Mouse (Mus musculus): Measurements from ENCODE around the gene Wfikkn1. TPM values are rescaled to one million over a fixed set of nuclear protein-coding genes. Genes with fewer than 3 reads are reported as not detected.

Wfikkn1 gene
- polyA plus RNA-seq (2012; rRNA removed), result 1.1 and 1.2 TPM in 2 replicates

GRCm38 (mm10) chr17:25880196-25880910 is at the start of gene Wfikkn1:
Wfikkn1 (minus strand) TSS chr17:25880858.

GRCm38 (mm10) chr17:25919144-25919785 is 38.6 kb upstream of the Wfikkn1 start, which contains the start of gene Rab40c:
Rab40c (minus strand) TSS chr17:25919727.

DNA sequence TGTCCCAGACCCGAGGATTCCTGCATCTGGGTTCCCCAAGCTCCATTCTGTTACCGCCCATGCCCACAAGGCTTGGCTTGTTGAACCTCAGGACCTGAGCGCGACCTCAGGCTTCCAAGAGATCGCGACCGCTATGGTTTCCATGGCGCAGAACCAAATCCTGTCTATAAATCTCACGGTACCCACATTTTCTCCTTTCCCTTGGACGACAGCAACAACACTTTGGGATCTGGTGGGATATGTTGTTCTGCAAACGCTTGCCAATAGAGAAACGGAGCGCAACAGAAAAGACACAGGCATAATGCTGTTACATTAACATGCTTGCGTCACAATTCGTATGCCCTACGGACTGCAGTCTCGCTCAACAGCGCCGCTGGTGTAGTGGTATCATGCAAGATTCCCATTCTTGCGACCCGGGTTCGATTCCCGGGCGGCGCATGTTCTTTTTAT is 5.9 kb downstream of the Wfikkn1 start, which contains the start of gene Mettl26:
TSS of gene Mettl26 (plus strand) at position 354 of the 450 bp plus-strand sequence.

DNA sequence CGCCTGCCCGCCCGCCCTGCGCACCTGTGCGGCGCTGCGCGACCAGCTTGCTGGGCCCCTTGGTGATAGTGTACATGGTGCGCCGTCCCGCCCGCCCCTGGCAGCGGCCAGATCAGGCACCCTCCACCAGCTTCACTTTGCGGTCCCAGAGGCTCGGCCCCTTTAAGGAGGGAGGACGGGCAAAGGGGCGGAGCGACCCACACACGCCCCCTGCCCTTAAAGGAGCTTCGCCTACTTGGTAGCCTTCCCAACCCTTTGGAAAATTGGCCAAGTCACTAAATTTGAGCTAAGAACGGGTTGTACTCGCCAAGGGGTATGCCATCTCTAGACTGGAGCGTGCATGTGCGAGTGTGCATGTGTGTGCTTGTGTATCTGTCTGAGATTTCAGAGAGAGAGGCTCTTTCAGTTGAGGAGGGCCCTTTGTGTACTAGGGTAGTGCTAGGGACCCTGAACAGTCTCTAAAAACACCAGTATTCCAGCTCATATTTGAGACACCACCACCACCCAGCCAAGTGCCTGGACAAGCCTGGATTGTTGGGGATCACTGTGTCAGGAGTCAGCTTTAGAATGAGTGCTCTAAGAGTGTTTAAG is 12.0 kb downstream of the Wfikkn1 start, which contains the start of gene Mcrip2:
TSS of gene Mcrip2 (minus strand) at position 164 of the 591 bp plus-strand sequence.

DNA sequence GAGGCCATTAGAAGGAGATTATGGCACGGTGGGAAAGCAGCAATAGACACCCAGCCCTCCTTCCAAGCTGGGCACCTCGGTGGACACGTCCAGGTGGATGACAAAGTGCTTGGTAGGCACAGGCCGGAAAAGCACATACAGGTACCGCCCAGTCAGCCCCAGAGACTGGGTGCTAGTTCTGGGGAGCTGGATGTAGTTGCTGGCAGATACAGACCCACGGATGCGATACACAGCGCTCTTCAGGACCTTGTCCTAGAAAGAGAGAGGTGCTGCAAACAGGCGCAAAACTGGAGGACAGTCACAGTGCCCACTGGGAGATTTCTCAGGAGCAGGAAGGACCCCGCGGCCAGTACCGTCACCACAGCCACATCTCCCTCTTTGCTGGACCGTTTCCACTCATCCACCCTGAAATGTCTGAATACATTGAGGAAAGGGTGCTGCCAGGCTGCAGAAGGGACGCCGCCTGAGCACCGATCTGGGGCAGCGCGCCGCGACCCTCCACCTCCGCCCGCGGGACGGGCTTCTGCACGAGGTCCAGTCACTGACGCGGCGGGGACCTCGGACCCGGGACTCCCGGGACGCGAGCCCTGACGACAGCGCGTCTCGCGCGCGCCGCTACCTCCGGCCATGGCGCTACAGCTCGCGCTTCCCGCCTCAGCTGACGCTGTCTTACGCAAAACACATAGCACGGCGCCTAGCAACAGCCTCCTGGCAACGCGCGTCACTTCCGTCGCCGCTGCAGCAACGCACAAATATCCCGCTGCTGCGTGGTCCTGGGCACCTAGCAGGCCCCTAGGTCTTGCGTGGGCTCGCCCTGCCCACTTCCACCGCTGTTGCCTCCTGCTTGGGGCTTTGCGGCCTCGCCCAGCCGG is 19.6 kb downstream of the Wfikkn1 start, which contains the start of gene Wdr90:
TSS of gene Wdr90 (minus strand) at position 670 of the 872 bp plus-strand sequence.

GRCm38 (mm10) chr17:25844396-25844901 is 36.2 kb downstream of the Wfikkn1 start, which contains the start of gene Rhot2:
Rhot2 (minus strand) TSS chr17:25844851.

GRCm38 (mm10) chr17:25841117-25841880 is 39.4 kb downstream of the Wfikkn1 start, which contains the start of gene Gm20683:
Gm20683 (minus strand) TSS chr17:25841763.

DNA sequence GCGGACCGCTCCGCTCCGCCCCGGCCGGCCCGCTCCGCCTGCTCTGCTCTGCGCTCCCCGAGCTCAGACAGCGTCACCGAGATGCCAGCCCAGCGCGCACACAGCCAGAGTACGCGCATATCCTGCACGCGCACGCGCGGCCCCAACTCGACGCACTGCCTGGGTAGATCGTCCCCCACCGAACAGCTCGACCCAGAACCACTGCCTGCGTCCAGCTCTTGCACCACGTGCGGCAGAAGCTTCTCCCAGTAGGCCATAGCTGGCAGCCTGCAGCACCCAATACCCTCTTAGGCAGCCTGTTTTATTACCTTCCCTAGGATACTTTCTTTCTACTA is 43.6 kb downstream of the Wfikkn1 start, which contains the start of gene Rhbdl1:
TSS of gene Rhbdl1 (minus strand) at position 220 of the 335 bp plus-strand sequence.

DNA sequence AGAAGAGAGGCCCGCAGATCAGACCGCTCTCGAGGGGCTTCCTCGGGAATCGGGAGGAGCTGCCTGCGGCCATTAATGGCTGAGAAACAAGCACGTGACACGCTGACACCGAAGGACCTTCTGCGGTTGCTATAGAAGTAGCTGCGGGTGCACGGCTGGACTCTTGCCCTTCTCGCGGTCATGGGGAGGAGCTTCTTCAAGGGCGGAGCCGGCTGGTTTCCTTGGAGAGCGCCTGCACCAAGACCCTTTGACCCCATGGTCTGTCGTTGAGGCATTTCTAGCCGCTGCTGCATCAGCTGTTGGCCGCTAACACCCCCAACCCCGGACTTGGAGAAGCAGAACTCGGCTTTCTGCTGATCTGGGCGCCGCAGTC is 47.4 kb downstream of the Wfikkn1 start, which contains the start of gene Stub1:
TSS of gene Stub1 (minus strand) at position 114 of the 373 bp plus-strand sequence.

DNA sequence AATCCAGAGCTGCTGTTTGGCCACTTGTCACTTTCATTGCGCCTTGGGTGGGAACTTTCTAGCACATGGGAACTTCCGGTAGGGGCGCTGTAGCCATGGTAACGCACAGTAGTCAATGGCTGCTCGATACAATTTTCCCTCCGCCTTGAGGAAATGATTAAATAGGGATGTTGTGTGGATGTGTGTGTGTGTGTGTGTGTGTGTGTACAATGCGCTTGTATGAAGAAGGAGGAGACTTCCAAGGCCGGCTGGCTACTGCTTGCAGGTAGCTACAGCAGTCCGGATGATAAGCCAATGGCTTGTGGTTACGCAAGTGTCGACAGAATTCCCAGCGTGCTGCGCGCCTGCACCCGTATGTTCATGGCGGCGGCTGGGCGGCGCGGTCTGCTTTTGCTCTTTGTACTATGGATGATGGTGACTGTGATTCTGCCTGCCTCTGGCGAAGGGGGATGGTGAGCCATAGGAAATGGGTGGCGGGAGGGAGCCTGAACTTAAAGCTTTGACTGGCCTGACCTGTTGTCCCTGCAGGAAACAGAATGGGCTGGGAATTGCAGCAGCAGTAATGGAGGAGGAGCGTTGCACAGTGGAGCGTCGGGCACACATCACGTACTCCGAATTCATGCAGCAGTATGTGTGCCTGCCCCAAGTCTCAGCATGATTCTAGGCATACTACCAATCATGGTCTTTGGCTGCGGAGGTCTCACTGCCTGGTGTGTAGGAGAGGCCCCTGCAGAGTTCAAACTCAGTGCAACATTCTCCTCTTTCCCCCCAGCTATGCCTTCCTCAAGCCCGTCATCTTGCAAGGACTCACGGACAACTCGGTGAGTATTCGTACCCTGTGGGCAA is 51.7 kb downstream of the Wfikkn1 start, which contains the start of gene Jmjd8:
TSS of gene Jmjd8 (plus strand) at position 156 of the 846 bp plus-strand sequence.

Other genes with a start within 250 kb of the Wfikkn1 start
- gene Gng13, start 163.7 kb downstream of the Wfikkn1 start, polyA plus RNA-seq (2012; rRNA removed), result 0.26 and 0.48 TPM in 2 replicates
- gene Chtf18, start 153.4 kb downstream of the Wfikkn1 start, polyA plus RNA-seq (2012; rRNA removed), result 32.4 and 35.5 TPM in 2 replicates
- 18.4 and 32.8 TPM in 2 replicates for gene Rpusd1, start 153.2 kb downstream of the Wfikkn1 start, polyA plus RNA-seq (2012; rRNA removed)
- gene Mslnl, start 144.8 kb downstream of the Wfikkn1 start, polyA plus RNA-seq (2012; rRNA removed), result 0.02 and 0.05 TPM in 2 replicates
- 0.12 and 0.66 TPM in 2 replicates for gene Msln, start 126.5 kb downstream of the Wfikkn1 start, polyA plus RNA-seq (2012; rRNA removed)
- gene Narfl, start 107.1 kb downstream of the Wfikkn1 start, polyA plus RNA-seq (2012; rRNA removed), result 16.3 and 21.2 TPM in 2 replicates
- 111 and 132 TPM in 2 replicates for gene Haghl, start 95.2 kb downstream of the Wfikkn1 start, polyA plus RNA-seq (2012; rRNA removed)
- 0.09 and 0.10 TPM in 2 replicates for gene Ccdc78, start 94.3 kb downstream of the Wfikkn1 start, polyA plus RNA-seq (2012; rRNA removed)
- gene Fam173a, start 88.0 kb downstream of the Wfikkn1 start, polyA plus RNA-seq (2012; rRNA removed), result 88.5 and 121 TPM in 2 replicates
- gene AC134908.4, start 85.2 kb downstream of the Wfikkn1 start, polyA plus RNA-seq (2012; rRNA removed), result 0.35 TPM in 1 of 2 replicates, not detected in the other
- 185 and 306 TPM in 2 replicates for gene Metrn, start 83.7 kb downstream of the Wfikkn1 start, polyA plus RNA-seq (2012; rRNA removed)
- 22.0 and 23.9 TPM in 2 replicates for gene Fbxl16, start 71.8 kb downstream of the Wfikkn1 start, polyA plus RNA-seq (2012; rRNA removed)
- gene Wdr24, start 57.2 kb downstream of the Wfikkn1 start, polyA plus RNA-seq (2012; rRNA removed), result 31.7 and 41.2 TPM in 2 replicates
- 40.7 and 69.5 TPM in 2 replicates for gene Jmjd8, start 52.0 kb downstream of the Wfikkn1 start, polyA plus RNA-seq (2012; rRNA removed)
- gene Stub1, start 47.5 kb downstream of the Wfikkn1 start, polyA plus RNA-seq (2012; rRNA removed), result 262 and 275 TPM in 2 replicates
- 10.0 and 12.2 TPM in 2 replicates for gene Rhbdl1, start 43.6 kb downstream of the Wfikkn1 start, polyA plus RNA-seq (2012; rRNA removed)
- gene Gm20683, start 39.1 kb downstream of the Wfikkn1 start, polyA plus RNA-seq (2012; rRNA removed), result 4.6 and 8.4 TPM in 2 replicates
- 83.1 and 93.9 TPM in 2 replicates for gene Rhot2, start 36.0 kb downstream of the Wfikkn1 start, polyA plus RNA-seq (2012; rRNA removed)
- 66.2 and 66.6 TPM in 2 replicates for gene Wdr90, start 19.4 kb downstream of the Wfikkn1 start, polyA plus RNA-seq (2012; rRNA removed)
- 7.2 and 8.3 TPM in 2 replicates for gene Mcrip2, start 12.1 kb downstream of the Wfikkn1 start, polyA plus RNA-seq (2012; rRNA removed)
- 62.4 and 68.5 TPM in 2 replicates for gene Mettl26, start 5.8 kb downstream of the Wfikkn1 start, polyA plus RNA-seq (2012; rRNA removed)
- 37.2 and 44.0 TPM in 2 replicates for gene Rab40c, start 38.9 kb upstream of the Wfikkn1 start, polyA plus RNA-seq (2012; rRNA removed)
- 78.0 and 105 TPM in 2 replicates for gene Pigq, start 64.1 kb upstream of the Wfikkn1 start, polyA plus RNA-seq (2012; rRNA removed)
- 0.52 and 0.92 TPM in 2 replicates for gene Nhlrc4, start 64.1 kb upstream of the Wfikkn1 start, polyA plus RNA-seq (2012; rRNA removed)
- 0.10 TPM in 2 replicates for gene A930017K11Rik, start 71.7 kb upstream of the Wfikkn1 start, polyA plus RNA-seq (2012; rRNA removed)
- 30.1 and 36.6 TPM in 2 replicates for gene Capn15, start 104.9 kb upstream of the Wfikkn1 start, polyA plus RNA-seq (2012; rRNA removed)
- 49.1 and 66.0 TPM in 2 replicates for gene Rab11fip3, start 188.7 kb upstream of the Wfikkn1 start, polyA plus RNA-seq (2012; rRNA removed)
- gene Decr2, start 209.5 kb upstream of the Wfikkn1 start, polyA plus RNA-seq (2012; rRNA removed), result 19.8 and 26.5 TPM in 2 replicates
- gene Nme4, start 214.7 kb upstream of the Wfikkn1 start, polyA plus RNA-seq (2012; rRNA removed), result 77.4 and 109 TPM in 2 replicates
- 3.2 and 4.4 TPM in 2 replicates for gene Tmem8, start 232.4 kb upstream of the Wfikkn1 start, polyA plus RNA-seq (2012; rRNA removed)
- 110 and 143 TPM in 2 replicates for gene Mrpl28, start 242.6 kb upstream of the Wfikkn1 start, polyA plus RNA-seq (2012; rRNA removed)

All from central nervous system, embryonic 11.5 days (tissue).